Mouse (Mus musculus): Measurements from ENCODE around the gene Ppp1r37.
A peak's percentile ranks its signal among the peaks of the same experiment; 100 is the strongest.
"Not testable (repeated sequence)": the region's sequence is repeated elsewhere in the genome, so short reads cannot be mapped to it uniquely, and the experiment has no call there.

The Ppp1r37 gene

GRCm38 (mm10) chr7:19562643-19563410, at the start of gene Ppp1r37:
Gene Ppp1r37 (minus strand): TSS chr7:19563076.
- DNase-seq (ENCODE audit: low read depth): no peak

GRCm38 (mm10) chr7:19610969-19611368, 48.1 kb upstream of the Ppp1r37 start:
- DNase-seq (ENCODE audit: low read depth): no peak

- no peak for DNase-seq (ENCODE audit: low read depth)
Observed at GRCm38 (mm10) chr7:19609641-19610332, 46.9 kb upstream of the Ppp1r37 start.

GRCm38 (mm10) chr7:19607291-19607690, 44.4 kb upstream of the Ppp1r37 start:
- no peak for DNase-seq (ENCODE audit: low read depth)

- not testable (repeated sequence) for DNase-seq (ENCODE audit: low read depth)
Observed at GRCm38 (mm10) chr7:19604606-19605214, 41.8 kb upstream of the Ppp1r37 start.

- peak; percentile 96 for DNase-seq (ENCODE audit: low read depth)
Observed at GRCm38 (mm10) chr7:19603849-19604605, 41.2 kb upstream of the Ppp1r37 start, which contains the start of gene Clasrp. Gene Clasrp (minus strand): TSS chr7:19604486.

GRCm38 (mm10) chr7:19603055-19603454, 40.2 kb upstream of the Ppp1r37 start:
- DNase-seq (ENCODE audit: low read depth): no peak

GRCm38 (mm10) chr7:19600562-19600961, 37.7 kb upstream of the Ppp1r37 start:
- DNase-seq (ENCODE audit: low read depth): no peak

GRCm38 (mm10) chr7:19593061-19593730, 30.3 kb upstream of the Ppp1r37 start:
- no peak for DNase-seq (ENCODE audit: low read depth)

GRCm38 (mm10) chr7:19589917-19590316, 27.0 kb upstream of the Ppp1r37 start:
- peak; percentile 87 for DNase-seq (ENCODE audit: low read depth)

- DNase-seq (ENCODE audit: low read depth): peak; percentile 55
Observed at GRCm38 (mm10) chr7:19589207-19589606, 26.3 kb upstream of the Ppp1r37 start.

- no peak for DNase-seq (ENCODE audit: low read depth)
Observed at GRCm38 (mm10) chr7:19586269-19586668, 23.4 kb upstream of the Ppp1r37 start.

GRCm38 (mm10) chr7:19580634-19581033, 17.8 kb upstream of the Ppp1r37 start:
- DNase-seq (ENCODE audit: low read depth): no peak

- no peak for DNase-seq (ENCODE audit: low read depth)
Observed at GRCm38 (mm10) chr7:19579751-19580150, 16.9 kb upstream of the Ppp1r37 start.

- DNase-seq (ENCODE audit: low read depth): no peak
Observed at GRCm38 (mm10) chr7:19578436-19578835, 15.6 kb upstream of the Ppp1r37 start.

GRCm38 (mm10) chr7:19577877-19578414, 15.1 kb upstream of the Ppp1r37 start:
- peak; percentile 37 for DNase-seq (ENCODE audit: low read depth)

GRCm38 (mm10) chr7:19577141-19577852, 14.4 kb upstream of the Ppp1r37 start, which contains the start of the genes Zfp296 and Gemin7:
Gene Zfp296 (plus strand): TSS chr7:19577287.
Gene Gemin7 (minus strand): TSS chr7:19577595.
- DNase-seq (ENCODE audit: low read depth): peak; percentile 58

- no peak for DNase-seq (ENCODE audit: low read depth)
Observed at GRCm38 (mm10) chr7:19575559-19575958, 12.7 kb upstream of the Ppp1r37 start.

- DNase-seq (ENCODE audit: low read depth): no peak
Observed at GRCm38 (mm10) chr7:19573776-19574140, 10.9 kb upstream of the Ppp1r37 start.

Data from naive thymus-derived CD4-positive, alpha-beta T cell, adult 2 months (primary cell).